Mouse (Mus musculus) heart, postnatal 0 days (tissue): ENCODE measurements at regions not wholly inside any gene's neighbourhood (a gene's known extent, or its start where the extent isn't known, plus 50 kb on each side); places are given as distances from the start of the nearest gene placed in this dataset.

ENCODE experiments used
- CTCF ChIP-seq: IDR thresholded peaks from 2 replicates; pipeline ENCODE4 v1.5.1; 2016; ENCODE audit warnings: antibody characterized with exemption, control low read depth, low read depth
- EP300 ChIP-seq: IDR thresholded peaks from 2 replicates; pipeline ENCODE4 v1.6.1; 2016; ENCODE audit warnings: antibody characterized with exemption, low read depth

DNA sequence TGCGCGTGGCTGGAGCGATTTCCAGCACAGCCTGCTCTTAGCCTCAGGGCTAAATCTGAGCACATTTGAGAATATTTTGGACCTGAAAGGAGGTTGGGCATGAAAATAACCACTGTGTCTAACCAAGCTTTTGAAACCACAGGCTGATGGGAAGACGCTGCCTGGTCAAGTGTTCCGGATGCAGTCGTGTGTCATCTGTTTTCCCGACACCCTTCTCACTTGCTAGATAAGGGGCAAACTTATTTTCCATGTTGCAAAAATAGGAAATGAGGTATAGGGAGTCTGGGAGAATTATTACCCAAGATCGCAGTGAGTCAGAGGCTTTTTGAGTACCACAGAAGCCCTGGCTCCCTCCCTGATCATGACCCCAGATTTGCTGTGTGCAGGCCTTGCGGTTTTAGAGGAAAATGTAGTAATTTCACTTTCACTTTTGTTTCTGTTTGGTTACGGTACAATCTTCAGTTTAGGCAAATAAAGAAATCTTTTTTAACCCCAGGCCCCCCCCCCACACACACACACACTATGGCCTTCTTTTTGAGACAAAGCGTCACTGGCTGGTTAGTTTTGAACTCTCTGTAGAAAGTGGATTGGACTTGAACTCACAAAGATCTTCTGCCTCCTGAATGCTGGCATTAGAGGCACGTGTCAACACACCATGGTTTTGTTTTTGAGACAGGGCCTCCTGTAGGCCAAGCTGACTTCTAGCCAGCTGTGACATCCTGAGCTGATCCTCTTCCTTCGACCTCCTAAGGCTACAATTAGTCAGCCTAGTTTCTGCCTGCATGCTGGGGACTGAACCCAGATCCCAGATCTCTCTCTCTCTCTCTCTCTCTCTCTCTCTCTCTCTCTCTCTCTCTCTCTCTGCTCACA, 60.7 kb downstream of the Zfp281 start:
- TF ChIP-seq CTCF (no peak), EP300 (no peak)
